Mouse (Mus musculus) testis, postnatal 14 days (tissue): ENCODE measurements around the gene Syt9.
A peak's percentile ranks its signal among the peaks of the same experiment; 100 is the strongest.

ENCODE experiments used
- DNase-seq: peaks from one replicate; pipeline ENCODE4 v3.0.0; 2021; ENCODE audit warnings: low spot score

Gene Syt9

DNA sequence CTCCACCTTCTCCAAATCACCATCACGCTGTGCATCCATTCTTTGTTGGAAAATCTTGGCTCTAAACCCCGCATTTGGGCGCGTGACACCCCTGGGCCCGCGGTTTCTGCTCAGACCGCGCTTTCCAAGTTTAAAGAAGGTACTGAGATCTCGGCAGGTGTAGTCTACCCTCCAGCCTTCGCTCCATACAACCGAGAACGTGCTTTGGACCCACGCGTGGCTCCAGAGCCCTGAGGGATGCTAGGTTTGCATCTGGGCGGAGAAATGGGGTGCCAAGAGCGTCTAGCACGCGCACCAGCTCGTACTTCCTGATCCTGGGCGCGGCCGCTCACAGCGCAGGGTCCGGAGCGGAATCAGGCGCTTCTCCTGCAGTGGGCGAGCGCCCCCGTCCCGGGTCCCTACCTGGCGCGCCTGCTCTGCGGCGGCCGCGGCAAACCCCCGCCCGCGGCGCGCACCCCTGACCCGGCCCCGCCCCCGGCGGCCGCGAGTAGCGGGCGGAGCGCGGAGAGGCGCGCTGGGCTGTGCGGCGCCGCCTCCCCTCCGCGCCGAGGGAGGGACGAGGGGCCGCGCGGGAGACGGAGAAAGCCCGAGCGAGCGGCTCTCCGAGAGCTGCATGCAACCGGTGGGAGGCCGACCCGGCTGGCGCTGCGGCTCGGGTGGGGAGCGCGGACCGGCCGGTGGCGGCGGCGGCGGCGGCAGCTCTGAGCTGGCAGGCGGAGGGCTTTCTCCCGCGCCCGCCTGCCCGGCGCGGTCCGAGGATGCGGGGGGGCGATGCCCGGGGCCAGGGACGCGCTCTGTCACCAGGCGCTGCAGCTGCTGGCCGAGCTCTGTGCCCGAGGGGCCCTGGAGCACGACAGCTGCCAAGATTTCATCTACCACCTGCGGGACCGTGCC is at the start of gene Syt9:
Gene Syt9 (plus strand): TSS at position 497 of the 894 bp plus-strand sequence.
- DNase-seq, result peak; percentile 67

DNA sequence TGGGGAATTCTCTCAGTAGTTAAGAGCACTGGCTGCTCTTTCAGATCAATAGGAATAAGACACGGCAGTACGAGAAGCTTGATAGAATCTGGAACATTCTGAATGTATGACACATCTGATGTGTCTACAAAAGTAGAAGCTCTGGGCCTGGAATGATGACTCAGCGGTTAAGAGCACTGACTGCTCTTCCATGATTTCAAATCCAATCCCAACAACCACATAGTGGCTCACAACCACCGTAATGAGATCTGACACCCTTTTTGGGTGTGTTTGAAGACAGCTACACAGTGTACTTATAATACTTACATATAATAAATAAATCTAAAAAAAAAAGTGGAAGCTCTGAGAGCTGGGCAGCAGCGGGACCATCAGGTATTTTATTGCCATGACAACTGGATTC is 31.5 kb upstream of the Syt9 start:
- no peak for DNase-seq

DNA sequence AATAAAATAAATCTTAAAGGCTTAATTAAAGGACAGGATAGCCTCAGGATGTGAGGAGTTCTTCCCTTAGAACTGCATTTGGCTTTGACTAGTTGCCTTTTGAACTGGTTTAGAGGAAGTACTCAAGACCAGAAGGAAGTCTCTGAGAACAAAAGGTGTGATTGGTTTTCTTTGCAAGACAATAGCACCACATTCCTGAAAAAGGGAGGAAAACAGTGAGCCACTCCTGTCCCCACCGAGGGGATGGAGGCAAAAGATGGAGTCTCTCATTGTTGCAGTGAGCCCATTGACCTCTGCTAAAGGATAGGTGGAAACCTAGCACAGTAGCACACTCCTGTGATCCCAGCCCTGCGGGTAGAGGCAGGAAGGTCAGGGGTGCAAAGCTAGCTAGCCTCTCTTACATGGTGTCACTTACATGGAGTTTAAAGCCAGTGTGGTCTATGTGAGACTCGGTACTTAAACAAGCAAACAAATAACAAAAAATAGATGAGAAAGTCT is 30.9 kb upstream of the Syt9 start:
- no peak for DNase-seq

DNA sequence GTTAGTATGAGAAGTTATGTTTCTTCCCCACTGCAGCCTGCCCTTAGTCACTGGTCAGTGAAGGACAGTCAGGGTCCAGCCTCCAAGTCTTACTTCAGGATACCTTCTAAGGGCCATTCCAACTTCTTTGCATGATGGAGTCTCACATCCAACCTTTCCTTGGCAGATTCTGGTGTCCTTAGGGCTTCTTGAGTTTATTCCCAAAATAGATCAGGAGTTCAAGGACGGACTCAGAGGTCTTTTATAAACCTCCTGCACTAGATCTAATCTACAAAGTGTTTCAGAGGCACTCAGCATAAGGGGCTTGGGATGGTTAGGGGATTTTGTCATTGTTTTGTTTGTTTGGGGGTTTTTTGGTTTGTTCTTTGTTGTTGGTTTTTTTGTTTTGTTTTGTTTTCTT is 30.3 kb upstream of the Syt9 start:
- DNase-seq, result no peak

DNA sequence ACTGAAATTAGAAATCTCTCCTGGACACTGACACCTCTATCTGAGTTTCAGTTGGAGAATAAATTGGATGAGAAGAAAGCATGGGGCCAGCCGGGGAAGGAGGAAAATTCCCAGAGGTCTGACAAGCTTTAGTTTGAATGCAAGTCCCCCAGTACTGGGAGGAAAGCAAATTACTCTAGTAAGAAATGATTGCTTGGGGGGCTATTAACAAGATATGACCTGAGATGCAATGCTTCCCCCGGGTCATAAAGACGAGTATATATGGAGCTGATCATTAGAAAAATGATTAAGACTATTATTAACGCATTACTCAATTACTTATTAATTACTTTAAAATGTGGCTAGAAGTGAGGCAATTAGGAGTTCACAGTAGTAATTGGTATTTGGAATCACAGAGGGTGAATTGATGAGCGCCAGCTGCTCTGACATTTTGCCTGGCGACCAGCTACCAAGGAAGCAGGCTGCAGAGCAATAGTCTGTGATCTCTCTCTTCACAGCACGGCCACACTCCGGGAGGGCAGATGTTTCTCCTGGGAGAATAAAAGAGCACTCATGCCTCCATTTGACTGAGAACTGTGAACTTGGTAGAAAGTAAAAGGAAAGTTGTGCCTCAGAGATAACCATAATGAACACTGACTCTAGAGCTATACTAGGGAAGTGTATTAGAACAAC is 28.9 kb upstream of the Syt9 start:
- no peak for DNase-seq

GRCm38 (mm10) chr7:107349201-107349600 is 21.3 kb upstream of the Syt9 start:
- DNase-seq, result no peak

DNA sequence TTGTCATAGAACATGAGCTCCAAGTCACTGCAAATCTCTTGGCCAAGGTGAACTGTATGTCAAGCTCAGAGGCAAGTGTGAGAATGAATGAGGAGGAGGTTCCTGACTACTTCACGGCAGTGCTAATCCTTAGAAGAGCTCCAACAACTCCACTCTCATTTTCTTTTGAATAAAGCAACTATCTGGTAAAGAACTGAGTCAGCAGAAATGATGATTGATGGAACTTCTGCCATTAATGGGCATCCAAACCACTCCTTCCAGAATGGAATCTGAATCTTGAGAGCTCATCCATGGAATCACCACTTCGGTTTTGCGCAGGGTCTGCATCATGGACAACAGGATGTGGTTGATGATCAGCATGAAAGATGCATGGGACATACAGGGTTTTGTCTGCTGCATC is 8.4 kb upstream of the Syt9 start:
- no peak for DNase-seq

DNA sequence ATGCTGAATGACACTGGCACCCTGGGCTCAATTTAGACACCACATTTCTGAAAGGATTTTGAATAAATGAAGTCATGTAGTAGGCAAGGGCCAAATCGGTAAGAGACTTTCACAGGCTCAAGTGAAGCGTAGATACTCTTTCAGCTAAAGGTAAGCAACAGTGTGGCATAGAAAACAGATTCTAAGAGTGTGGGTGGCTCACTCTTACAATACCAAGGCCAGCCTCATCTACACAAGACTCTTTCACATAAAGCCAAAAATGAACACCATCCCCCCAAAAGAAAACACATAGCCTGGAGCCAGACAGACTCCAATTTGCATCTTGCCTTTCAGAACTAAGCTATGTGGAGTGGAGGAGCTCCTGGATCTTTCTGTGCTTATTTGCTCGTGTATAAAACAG is 7.9 kb upstream of the Syt9 start:
- no peak for DNase-seq

- DNase-seq, result peak; percentile 49
Observed at GRCm38 (mm10) chr7:107371126-107371920, 795 bp downstream of the Syt9 start.

DNA sequence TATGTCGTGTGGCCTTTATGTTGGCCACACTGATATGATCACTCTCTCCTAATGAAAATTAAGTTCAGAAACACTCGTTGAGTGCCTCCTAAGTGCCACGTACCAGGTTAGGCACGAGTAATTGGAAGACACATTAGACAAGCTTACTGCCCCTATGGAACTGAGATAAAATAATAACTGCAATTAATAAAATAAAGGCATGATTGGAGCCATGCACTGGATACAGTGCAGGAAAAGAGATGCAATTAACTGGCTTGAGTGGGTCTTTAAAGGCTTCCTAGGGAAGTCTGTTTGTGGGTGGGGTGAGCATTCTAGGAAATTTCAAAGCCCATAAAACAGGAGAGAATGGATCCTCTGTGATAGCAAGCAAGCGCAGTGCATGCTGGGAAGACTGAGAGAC is 10.0 kb downstream of the Syt9 start:
- no peak for DNase-seq

DNA sequence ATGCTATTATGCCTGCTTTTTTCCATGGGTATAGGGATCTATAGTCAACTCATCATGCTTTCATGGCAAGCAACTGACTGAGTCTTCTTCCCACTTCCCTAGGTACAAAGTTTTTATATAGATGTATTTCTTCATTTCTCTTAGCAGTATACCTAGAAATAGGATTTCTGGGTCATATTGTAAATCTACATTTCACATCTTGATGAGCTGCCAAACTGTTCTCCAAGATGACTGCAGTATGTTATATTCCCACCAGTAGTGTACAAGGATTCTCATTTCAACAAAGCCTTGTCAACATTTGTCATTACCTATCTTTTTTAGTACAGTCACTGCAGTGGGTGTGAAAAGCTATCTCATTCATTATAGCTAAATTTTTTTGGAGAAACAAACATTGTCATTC is 19.1 kb downstream of the Syt9 start:
- DNase-seq, result no peak

DNA sequence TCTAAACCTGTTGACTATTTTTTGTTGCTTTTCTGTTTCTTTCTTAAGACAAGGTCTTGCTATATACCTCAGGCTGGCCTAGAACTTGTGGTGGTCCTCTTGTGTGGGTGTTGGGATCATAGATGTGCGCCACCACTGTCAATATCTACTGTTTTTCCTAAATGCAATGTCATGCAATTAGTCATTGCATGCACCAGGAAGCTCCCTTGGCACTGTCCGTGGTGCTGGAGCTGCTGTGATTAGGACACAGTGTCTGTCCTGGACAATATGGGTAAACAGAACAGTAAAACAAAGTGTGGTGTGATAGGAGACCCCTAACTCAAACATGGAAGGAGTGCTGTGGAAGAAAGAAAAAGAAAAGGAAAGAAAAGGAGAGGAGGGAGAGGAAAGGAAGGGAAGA is 22.2 kb downstream of the Syt9 start:
- DNase-seq, result no peak

DNA sequence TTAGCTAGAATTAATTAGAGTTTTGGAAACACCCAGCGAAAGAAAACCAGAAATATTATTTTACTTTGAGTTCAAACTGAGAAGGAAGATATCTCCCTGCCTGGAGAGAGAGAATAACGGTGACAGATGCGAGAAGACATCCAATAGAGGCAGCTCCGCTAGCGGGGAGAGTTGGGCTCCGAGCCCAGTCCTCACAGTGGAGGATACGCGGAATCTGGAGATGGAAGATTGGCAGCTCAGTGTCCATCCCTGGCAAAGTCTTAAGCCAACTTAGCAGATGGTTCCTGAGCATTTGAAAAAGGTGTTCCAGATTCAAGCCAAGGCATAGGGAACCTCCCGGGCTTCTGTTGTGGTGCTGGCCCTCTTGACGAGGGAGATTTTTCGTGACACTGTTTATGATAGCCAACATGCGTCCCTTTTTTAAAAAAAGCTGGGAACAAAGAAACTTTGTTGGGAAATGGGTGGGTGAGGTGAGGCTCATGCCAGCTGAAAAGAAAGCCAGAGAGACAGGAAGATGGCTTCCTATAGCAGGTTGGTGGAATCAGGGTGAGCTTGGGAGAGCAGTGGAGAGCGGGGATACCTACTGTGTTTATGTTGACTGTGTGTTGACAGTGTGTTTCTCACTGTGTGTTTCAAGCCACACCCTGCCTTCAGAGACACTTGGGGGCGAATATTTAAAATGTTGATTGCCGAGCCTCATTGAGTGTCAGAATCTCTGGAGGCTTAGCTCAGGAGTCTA is 29.7 kb downstream of the Syt9 start:
- DNase-seq, result no peak

- DNase-seq, result no peak
Observed at GRCm38 (mm10) chr7:107403261-107403660, 32.7 kb downstream of the Syt9 start.

- DNase-seq, result no peak
Observed at GRCm38 (mm10) chr7:107414928-107415327, 44.4 kb downstream of the Syt9 start.

GRCm38 (mm10) chr7:107417043-107417850 is 46.7 kb downstream of the Syt9 start:
- no peak for DNase-seq

DNA sequence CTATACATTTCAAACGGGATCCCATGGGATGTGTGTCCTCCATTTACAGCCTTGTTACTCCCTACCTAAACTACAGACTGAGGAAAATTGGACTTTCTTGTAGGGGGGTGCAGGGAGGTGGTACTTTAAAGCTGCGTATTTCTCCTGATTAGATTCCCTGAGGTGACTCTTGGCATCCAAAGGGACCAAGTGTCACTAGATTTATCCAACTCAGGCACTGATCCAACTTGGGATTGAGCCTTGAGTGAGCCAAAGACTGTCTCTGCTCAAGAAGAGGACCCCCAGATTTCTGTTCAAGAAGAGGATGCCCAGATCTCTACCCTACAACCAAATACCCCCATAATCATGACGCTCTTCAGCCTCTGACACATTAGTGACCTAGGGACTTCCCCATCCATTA is 66.9 kb downstream of the Syt9 start:
- DNase-seq, result no peak

DNA sequence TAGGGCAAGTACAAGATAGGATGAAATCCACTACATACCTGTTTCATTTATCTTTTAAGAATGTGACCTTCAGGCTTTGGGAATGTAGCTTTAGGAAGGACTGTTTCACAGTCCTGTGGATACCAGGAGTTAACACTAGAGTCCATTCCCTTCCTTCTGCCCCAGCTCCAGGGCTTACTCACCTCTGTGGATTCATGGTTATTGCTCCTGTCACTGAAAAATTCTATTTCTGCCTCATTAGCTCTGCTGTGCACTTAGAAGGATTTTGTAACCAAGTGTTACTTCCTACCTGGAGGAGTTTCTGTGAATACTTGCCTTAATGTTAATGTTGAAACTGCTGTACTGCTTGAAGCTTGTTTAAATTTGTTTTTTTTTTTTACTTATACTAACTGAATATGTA is 74.1 kb downstream of the Syt9 start:
- no peak for DNase-seq

DNA sequence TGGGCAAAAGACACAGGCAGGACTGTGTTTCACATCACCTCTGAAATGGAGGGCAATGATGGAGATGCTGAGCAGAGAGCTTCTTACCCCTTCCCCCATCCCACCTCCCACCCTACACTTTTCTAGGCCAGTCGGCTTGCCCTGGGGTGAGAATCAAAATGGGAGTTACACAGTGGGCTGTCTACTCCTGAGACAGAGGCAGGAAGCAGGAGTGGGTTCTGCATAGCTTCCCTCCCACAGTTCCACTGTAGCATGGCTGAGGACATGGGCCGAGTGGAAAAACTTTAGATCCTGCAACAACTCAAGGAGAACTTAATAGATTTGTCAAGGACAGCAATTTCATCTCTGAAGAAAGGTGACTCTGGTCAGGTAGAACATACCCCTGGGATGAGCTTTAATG is 84.1 kb downstream of the Syt9 start:
- no peak for DNase-seq

DNA sequence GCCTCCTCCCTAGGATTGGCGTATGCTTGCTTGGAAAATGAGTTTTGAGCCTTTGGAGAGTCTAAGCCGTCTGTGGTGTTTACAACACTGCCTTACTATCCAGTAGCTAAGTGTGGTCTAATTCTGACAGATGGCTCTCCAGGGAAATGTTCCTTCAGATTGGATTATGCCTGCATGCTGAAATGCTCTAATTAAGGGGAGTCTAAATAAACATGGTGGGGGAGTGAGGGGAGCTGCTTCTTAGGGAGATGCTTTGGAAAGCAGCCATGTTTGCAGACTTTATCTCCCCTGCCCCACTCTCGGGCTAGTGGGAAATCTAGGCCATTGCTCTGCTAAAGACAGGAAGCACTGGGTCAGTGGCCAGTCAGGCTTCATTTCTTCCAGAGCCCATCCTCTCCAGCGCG is 84.6 kb downstream of the Syt9 start:
- DNase-seq, result no peak

- DNase-seq, result no peak
Observed at GRCm38 (mm10) chr7:107461167-107461566, 90.6 kb downstream of the Syt9 start.
